8 mouse cellular contexts compared by ENCODE assay signal in genomic region chr17:31564858-31565140, GRCm38 (mm10). TPM values are rescaled to one million over a fixed set of nuclear protein-coding genes. Genes with fewer than 3 reads are reported as not detected.
DNase-seq lines count a peak whose midpoint lies in the region; ATAC-seq and TF ChIP-seq lines count a peak whose summit lies in the region.

No protein-coding gene starts in this region.

- H3K4me3 ChIP-seq in heart, embryonic 15.5 days, result peak overlapping the region; percentile 84
- H3K4me3 ChIP-seq in ES-E14 (ENCODE audit: insufficient read depth in 1 of 2, low read depth in 1 of 2, low read length in 2 of 2, poor library complexity in 1 of 2, severe bottlenecking in 1 of 2), result peak overlapping the region; percentile 90 to 98; a peak in 3 of 4 replicates
- peak overlapping the region; percentile 85 for H3K4me3 ChIP-seq in forebrain, embryonic 16.5 days (replicated peaks; ENCODE audit: low read length)
- peak overlapping the region; percentile 91 for H3K4me3 ChIP-seq in liver, postnatal 0 days (ENCODE audit: low read depth, low read length)

- no peak for ATAC-seq in heart, embryonic 15.5 days (replicated peaks; ENCODE audit: insufficient number of reproducible peaks, insufficient read depth, low FRiP score, low read depth)
- ATAC-seq in forebrain, embryonic 16.5 days, result no peak
- ATAC-seq in liver, postnatal 0 days, result no peak

- H3K4me1 ChIP-seq in heart, embryonic 15.5 days (replicated peaks), result peaks cover 40% of the 10 kb centered on the region
- peaks cover 0 to 8% of the 10 kb centered on the region in 2 experiments; a peak in 2 of 4 replicates for H3K4me1 ChIP-seq in ES-E14 (ENCODE audit: control insufficient read depth in 2 of 2, insufficient read depth in 2 of 2, low read length in 2 of 2, poor library complexity in 1 of 2)
- peaks cover 42% of the 10 kb centered on the region for H3K4me1 ChIP-seq in forebrain, embryonic 16.5 days (replicated peaks; ENCODE audit: control insufficient read depth, insufficient read depth, low read length)
- H3K4me1 ChIP-seq in liver, postnatal 0 days (ENCODE audit: insufficient read depth), result peaks cover 35% of the 10 kb centered on the region

- TF ChIP-seq EP300 in liver, postnatal 0 days (IDR thresholded peaks at IDR 0.05; ENCODE audit: low read depth), result no peak

- under 1% methylated on average over 44 of the region's 44 CpGs for WGBS in heart, embryonic 15.5 days
- under 1% methylated on average over 37 of the region's 44 CpGs for WGBS in forebrain, embryonic 16.5 days
- 0% methylated on average over 4 of the region's 44 CpGs for WGBS in liver, postnatal 0 days (ENCODE audit: insufficient replicate concordance)

- TF ChIP-seq CTCF in liver, postnatal 0 days (IDR thresholded peaks at IDR 0.05; ENCODE audit: low read depth), result no peak

- peak overlapping the region; percentile 77 for H3K4me2 ChIP-seq in heart, embryonic 15.5 days
- H3K4me2 ChIP-seq in forebrain, embryonic 16.5 days (ENCODE audit: low read length), result peak overlapping the region; percentile 93
- peak overlapping the region; percentile 97 for H3K4me2 ChIP-seq in liver, postnatal 0 days (ENCODE audit: low read depth, low read length)

- peak overlapping the region; percentile 99 for H3K27ac ChIP-seq in heart, embryonic 15.5 days
- peak overlapping the region; percentile 84 for H3K27ac ChIP-seq in ES-E14 (ENCODE audit: insufficient read depth, low read depth, low read length, poor library complexity, severe bottlenecking)
- peak overlapping the region; percentile 100 for H3K27ac ChIP-seq in forebrain, embryonic 16.5 days (ENCODE audit: low read length)
- peak overlapping the region; percentile 99 for H3K27ac ChIP-seq in liver, postnatal 0 days (ENCODE audit: low read depth)

- DNase-seq in heart, postnatal 10 days, result no peak
- DNase-seq in ES-E14 (ENCODE audit: low read depth, low spot score), result no peak
- DNase-seq in liver, postnatal 0 days, result no peak
- no peak for DNase-seq in spleen, postnatal 10 days (ENCODE audit: low spot score in 2 of 2)
- no peak for DNase-seq in layer of hippocampus, adult 9-11 months
- no peak for DNase-seq in natural killer cell, adult 2 months (ENCODE audit: low spot score in 2 of 2)

- no peaks in the 10 kb centered on the region for H3K27me3 ChIP-seq in heart, embryonic 15.5 days
- no peaks in the 10 kb centered on the region for H3K27me3 ChIP-seq in forebrain, embryonic 16.5 days (replicated peaks; ENCODE audit: control insufficient read depth, insufficient read depth, low read length)
- no peaks in the 10 kb centered on the region for H3K27me3 ChIP-seq in liver, postnatal 0 days (ENCODE audit: insufficient read depth, low read length)

- no peaks in the 10 kb centered on the region for H3K36me3 ChIP-seq in heart, embryonic 15.5 days
- no peaks in the 10 kb centered on the region for H3K36me3 ChIP-seq in ES-E14 (ENCODE audit: control insufficient read depth, insufficient read depth, low read length, poor library complexity, severe bottlenecking)
- no peaks in the 10 kb centered on the region for H3K36me3 ChIP-seq in forebrain, embryonic 16.5 days (ENCODE audit: control insufficient read depth, insufficient read depth)
- no peaks in the 10 kb centered on the region for H3K36me3 ChIP-seq in liver, postnatal 0 days (replicated peaks; ENCODE audit: insufficient read depth, low read length)

- no peaks in the 10 kb centered on the region for H3K9me3 ChIP-seq in heart, embryonic 15.5 days (replicated peaks)
- H3K9me3 ChIP-seq in ES-E14 (ENCODE audit: control insufficient read depth, insufficient read depth, low read depth, low read length), result no peaks in the 10 kb centered on the region
- no peaks in the 10 kb centered on the region for H3K9me3 ChIP-seq in forebrain, embryonic 16.5 days (ENCODE audit: control insufficient read depth, low read length)
- H3K9me3 ChIP-seq in liver, postnatal 0 days (ENCODE audit: low read length), result no peaks in the 10 kb centered on the region

- H3K9ac ChIP-seq in heart, embryonic 15.5 days, result peak overlapping the region; percentile 85
- peak overlapping the region; percentile 92 for H3K9ac ChIP-seq in ES-E14 (ENCODE audit: insufficient read depth, low read depth, low read length, poor library complexity, severe bottlenecking)
- peak overlapping the region; percentile 96 for H3K9ac ChIP-seq in forebrain, embryonic 16.5 days (replicated peaks; ENCODE audit: low read depth, low read length)
- H3K9ac ChIP-seq in liver, postnatal 0 days (replicated peaks), result peak overlapping the region; percentile 97

- in situ Hi-C loops in ES-E14 (cut with MboI; ENCODE audit: low sequenced_read_pairs in 2 of 2, unreplicated experiment in 2 of 2), result no loop called here

- intact Hi-C loops in heart, postnatal 10 days (cut with DNase I), result loop anchor here (2.0 kb wide), 1 partner anchor 44 kb away; the partner anchor contains the start of gene Ndufv3

TF ChIP-seq in ES-E14, 5 proteins besides CTCF, POLR2A, EP300 and RAD21:
- TF ChIP-seq MAFK (IDR thresholded peaks at IDR 0.05; ENCODE audit: insufficient read depth, low read depth, low read length) (no peak), ZNF384 (IDR thresholded peaks at IDR 0.05; ENCODE audit: low read depth, low read length) (no peak)

RNA-seq across cellular contexts. Expression of gene Pknox1, which starts 0.3 kb away (rescaled TPM):
- polyA plus RNA-seq in heart, embryonic 15.5 days (2015; fragmentation: Nextera tagmentation; extraction: Ambion mirVana), result 14.0 and 19.9 TPM in 2 replicates
- total RNA-seq in heart, postnatal 10 days (2021), result 10 to 100 TPM; 13.5 to 16.2 TPM
- total RNA-seq in ES-E14 (2012; rRNA removed), result 16.3 and 20.8 TPM in 2 replicates
- polyA plus RNA-seq in forebrain, embryonic 16.5 days (2015; fragmentation: Nextera tagmentation; extraction: Ambion mirVana), result 32.2 and 36.0 TPM in 2 replicates
- 5.5 and 6.1 TPM in 2 replicates for polyA plus RNA-seq in liver, postnatal 0 days (2015; fragmentation: Nextera tagmentation; extraction: Ambion mirVana)

RNA-seq across cellular contexts. Expression of gene Ndufv3, which starts 44.9 kb away (rescaled TPM):
- 512 and 629 TPM in 2 replicates for polyA plus RNA-seq in heart, embryonic 15.5 days (2015; fragmentation: Nextera tagmentation; extraction: Ambion mirVana)
- total RNA-seq in heart, postnatal 10 days (2021), result 1,000 to 10,000 TPM; 1,163 to 1,168 TPM
- total RNA-seq in ES-E14 (2012; rRNA removed), result 206 and 242 TPM in 2 replicates
- polyA plus RNA-seq in forebrain, embryonic 16.5 days (2015; fragmentation: Nextera tagmentation; extraction: Ambion mirVana), result 294 and 316 TPM in 2 replicates
- polyA plus RNA-seq in liver, postnatal 0 days (2015; fragmentation: Nextera tagmentation; extraction: Ambion mirVana), result 213 and 215 TPM in 2 replicates

RNA-seq across cellular contexts. Expression of gene Wdr4, which starts 45.0 kb away (rescaled TPM):
- 16.7 and 26.0 TPM in 2 replicates for polyA plus RNA-seq in heart, embryonic 15.5 days (2015; fragmentation: Nextera tagmentation; extraction: Ambion mirVana)
- total RNA-seq in heart, postnatal 10 days (2021), result 10 to 100 TPM; 11.8 to 11.9 TPM
- total RNA-seq in ES-E14 (2012; rRNA removed), result 56.6 and 58.5 TPM in 2 replicates
- 39.4 and 43.8 TPM in 2 replicates for polyA plus RNA-seq in forebrain, embryonic 16.5 days (2015; fragmentation: Nextera tagmentation; extraction: Ambion mirVana)
- 8.9 and 10.0 TPM in 2 replicates for polyA plus RNA-seq in liver, postnatal 0 days (2015; fragmentation: Nextera tagmentation; extraction: Ambion mirVana)
